Mouse (Mus musculus) forebrain, embryonic 15.5 days (tissue): ENCODE results near the gene Inka2. TPM values are rescaled to one million over a fixed set of nuclear protein-coding genes. Genes with fewer than 3 reads are reported as not detected.

ENCODE experiments used
- ATAC-seq: fragments of 200-750 bp; cut with Nextera tagmentation; replicated peaks from 2 replicates; pipeline ENCODE4 v1.8.0; 2017; ENCODE audit warnings: mild to moderate bottlenecking, moderate TSS enrichment, moderate library complexity
- H3K27ac ChIP-seq: fragments of 300-500 bp; sonication (generic); replicated peaks from 2 replicates; pipeline ENCODE4 v1.5.1; 2015; ENCODE audit warnings: mild to moderate bottlenecking, inconsistent platforms
- H3K27me3 ChIP-seq: fragments of 300-500 bp; sonication (generic); 2 replicates; pipeline ENCODE4 v1.6.1; 2015; ENCODE audit warnings: inconsistent platforms
- H3K36me3 ChIP-seq: fragments of 300-500 bp; sonication (generic); 2 replicates; pipeline ENCODE4 v1.6.1; 2015; ENCODE audit warnings: mild to moderate bottlenecking, inconsistent platforms
- H3K4me1 ChIP-seq: fragments of 300-500 bp; sonication (generic); 2 replicates; pipeline ENCODE4 v1.6.1; 2015; ENCODE audit warnings: inconsistent platforms
- H3K4me2 ChIP-seq: fragments of 300-500 bp; sonication (generic); replicated peaks from 2 replicates; pipeline ENCODE4 v1.6.1; 2015; ENCODE audit warnings: mild to moderate bottlenecking, inconsistent platforms
- H3K4me3 ChIP-seq: fragments of 300-500 bp; sonication (generic); 2 replicates; pipeline ENCODE4 v1.5.1; 2015; ENCODE audit warnings: mild to moderate bottlenecking, inconsistent platforms
- H3K9ac ChIP-seq: fragments of 300-500 bp; sonication (generic); replicated peaks from 2 replicates; pipeline ENCODE4 v1.6.1; 2015; ENCODE audit warnings: mild to moderate bottlenecking, inconsistent platforms
- H3K9me3 ChIP-seq: fragments of 300-500 bp; sonication (generic); 2 replicates; pipeline ENCODE4 v1.6.1; 2016; ENCODE audit warnings: inconsistent platforms
- WGBS: fragments of 180-500 bp; shearing (Covaris S2); methylation state at CpG from one replicate; pipeline ENCODE4 v1.1.7; 2015; ENCODE audit warnings: mixed read lengths; 5-methylcytosine and 5-hydroxymethylcytosine counted together
- polyA plus RNA-seq: library from polyadenylated mRNA; unstranded; fragments of >200 nt; fragmentation: Nextera tagmentation; extraction: Ambion mirVana; gene quantifications from 2 replicates; pipeline ENCODE4 v1.2.1, GENCODE M21; 2015

Inka2 gene
- polyA plus RNA-seq, 1 experiment from 2014 or later, result 3.1 TPM

DNA sequence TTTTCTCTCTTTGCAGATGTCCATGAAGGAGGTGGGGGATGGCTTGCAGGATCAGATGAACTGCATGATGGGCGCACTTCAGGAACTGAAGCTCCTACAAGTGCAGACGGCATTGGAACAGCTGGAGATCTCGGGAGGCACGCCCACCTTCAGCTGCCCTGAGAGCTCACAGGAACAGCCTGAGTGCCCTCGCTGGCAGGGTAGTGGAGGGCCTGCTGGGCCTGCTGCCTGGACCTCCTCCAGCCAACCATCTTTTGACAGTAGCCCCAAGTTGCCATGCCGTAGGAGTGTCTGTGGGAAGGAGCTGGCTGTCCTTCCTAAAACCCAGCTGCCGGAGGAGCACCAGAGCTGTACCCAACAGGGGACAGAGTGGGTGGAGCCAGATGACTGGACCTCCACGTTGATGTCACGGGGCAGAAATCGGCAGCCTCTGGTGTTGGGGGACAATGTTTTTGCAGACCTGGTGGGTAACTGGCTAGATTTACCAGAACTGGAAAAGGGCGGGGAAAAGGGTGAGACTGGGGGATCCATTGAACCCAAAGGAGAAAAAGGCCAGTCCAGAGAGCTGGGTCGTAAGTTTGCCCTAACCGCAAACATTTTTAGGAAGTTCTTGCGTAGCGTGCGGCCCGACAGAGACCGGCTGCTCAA is 12.1 kb downstream of the Inka2 start:
- no peak overlapping the region for H3K9ac ChIP-seq
- WGBS, result 64% methylated on average over 18 of the region's 18 CpGs
- no peak overlapping the region for H3K4me2 ChIP-seq
- H3K4me3 ChIP-seq, result no peak overlapping the region
- H3K36me3 ChIP-seq, result no peaks in the 10 kb centered on the region
- no peak overlapping the region for H3K27ac ChIP-seq
- peaks cover 7% of the 10 kb centered on the region for H3K4me1 ChIP-seq
- no peaks in the 10 kb centered on the region for H3K9me3 ChIP-seq
- no peaks in the 10 kb centered on the region for H3K27me3 ChIP-seq
- ATAC-seq, result no peak

DNA sequence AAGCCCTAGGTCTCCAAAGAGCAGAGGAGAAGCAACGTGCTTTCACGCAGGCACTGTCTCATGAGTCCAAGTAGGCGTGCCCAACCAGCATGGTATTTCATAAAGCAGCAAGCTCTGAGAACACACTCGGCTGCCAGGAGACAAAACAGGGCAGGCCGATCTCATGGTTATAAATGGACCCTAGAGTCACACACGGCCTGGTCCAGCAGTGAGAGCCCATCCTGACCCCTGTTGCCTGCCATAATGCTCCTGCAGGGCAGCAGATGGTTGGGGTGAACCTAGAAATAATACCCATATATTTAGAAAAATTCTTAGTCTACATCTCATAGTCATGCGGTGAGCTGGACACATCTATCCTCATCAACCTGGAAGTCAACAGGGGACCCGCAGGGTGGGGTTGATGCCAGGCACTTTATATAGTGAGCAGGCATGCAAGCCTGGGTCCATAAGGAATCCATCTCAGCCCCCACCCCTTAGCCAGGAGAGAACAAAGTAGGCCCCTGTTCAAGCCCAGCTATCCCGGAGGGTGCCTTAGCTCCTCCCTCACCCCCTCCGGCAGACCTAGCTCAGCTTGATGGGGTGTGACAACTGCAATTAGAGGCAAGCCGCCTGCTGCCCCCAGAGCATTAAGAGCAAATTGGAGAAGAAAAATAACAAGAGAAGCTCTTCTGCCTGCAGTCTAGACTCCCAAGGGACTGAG is 13.6 kb downstream of the Inka2 start:
- Histone ChIP-seq H3K36me3 (no peaks in the 10 kb centered on the region), H3K4me2 (no peak overlapping the region), H3K4me1 (peaks cover 7% of the 10 kb centered on the region), H3K9ac (no peak overlapping the region), H3K27me3 (no peaks in the 10 kb centered on the region), H3K9me3 (no peaks in the 10 kb centered on the region), H3K4me3 (no peak overlapping the region), H3K27ac (no peak overlapping the region)
- WGBS, result 63% methylated on average over 11 of the region's 11 CpGs
- peak; percentile 64 for ATAC-seq

DNA sequence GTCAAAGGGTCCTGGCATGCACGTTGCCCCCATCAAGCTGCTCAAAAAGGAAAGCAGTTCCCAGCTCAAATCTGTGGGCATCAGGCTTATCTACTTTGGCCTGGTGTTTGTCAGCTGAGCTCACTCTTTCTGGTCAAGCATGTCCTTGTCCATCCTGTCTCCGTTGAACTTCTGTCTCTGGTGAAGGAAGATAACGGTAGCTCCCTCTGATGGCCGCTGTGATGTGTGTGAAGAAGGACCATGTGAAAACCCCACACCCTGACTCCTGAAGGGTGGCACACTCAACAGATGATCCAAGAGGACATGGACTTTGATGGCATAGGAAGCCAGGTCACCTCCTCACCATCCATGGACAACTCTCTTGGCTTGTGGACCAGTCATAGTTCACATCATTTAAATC is 14.3 kb downstream of the Inka2 start:
- ATAC-seq, result no peak
- Histone ChIP-seq H3K36me3 (no peaks in the 10 kb centered on the region), H3K9ac (no peak overlapping the region), H3K9me3 (no peaks in the 10 kb centered on the region), H3K4me1 (peaks cover 7% of the 10 kb centered on the region), H3K4me3 (no peak overlapping the region), H3K27me3 (no peaks in the 10 kb centered on the region), H3K27ac (no peak overlapping the region), H3K4me2 (no peak overlapping the region)
- 63% methylated on average over 4 of the region's 4 CpGs for WGBS

DNA sequence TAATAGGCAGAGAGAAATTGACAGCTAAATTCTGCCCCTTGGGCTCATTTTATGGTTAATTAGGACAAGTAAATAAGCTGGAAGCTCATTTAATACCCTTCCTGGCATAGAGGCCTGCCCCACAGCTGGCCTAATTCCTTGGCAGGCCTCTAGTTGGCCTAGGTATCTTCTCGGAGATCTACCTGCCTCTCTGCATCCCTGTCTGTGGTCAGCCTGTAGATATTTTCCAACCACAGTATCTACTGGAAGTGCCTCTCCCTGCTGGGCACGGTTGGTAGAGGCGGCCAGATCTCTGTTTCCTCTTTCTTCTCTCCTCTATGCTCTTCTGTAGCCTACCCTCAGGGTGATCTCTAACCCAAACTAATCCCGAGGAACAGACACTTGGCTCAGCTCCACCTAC is 15.6 kb downstream of the Inka2 start:
- Histone ChIP-seq H3K9ac (no peak overlapping the region), H3K27me3 (no peaks in the 10 kb centered on the region), H3K36me3 (no peaks in the 10 kb centered on the region), H3K4me2 (no peak overlapping the region), H3K27ac (no peak overlapping the region), H3K9me3 (no peaks in the 10 kb centered on the region), H3K4me3 (no peak overlapping the region), H3K4me1 (peaks cover 7% of the 10 kb centered on the region)
- ATAC-seq, result no peak
- 63% methylated on average over 4 of the region's 4 CpGs for WGBS

DNA sequence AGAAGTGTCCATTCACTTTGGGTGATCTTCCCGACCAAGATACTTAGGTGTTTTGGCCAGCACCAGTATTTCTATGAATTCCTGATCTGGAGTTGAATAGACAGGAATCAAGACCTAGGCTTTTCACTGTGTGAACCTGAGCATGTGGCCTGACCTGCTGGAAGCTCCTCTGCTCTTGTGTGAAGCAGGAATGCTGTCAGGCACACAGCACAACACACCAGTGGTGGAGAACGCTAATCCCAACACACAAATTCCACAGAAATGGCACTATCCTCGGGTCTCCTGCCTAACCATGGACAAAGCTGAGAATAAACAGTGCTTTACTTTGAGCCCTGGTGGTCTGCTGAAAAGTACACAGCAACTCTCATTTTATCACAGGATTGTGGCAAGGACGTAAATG is 16.1 kb downstream of the Inka2 start:
- Histone ChIP-seq H3K9me3 (no peaks in the 10 kb centered on the region), H3K4me2 (no peak overlapping the region), H3K27me3 (no peaks in the 10 kb centered on the region), H3K4me1 (peaks cover 7% of the 10 kb centered on the region), H3K27ac (no peak overlapping the region), H3K9ac (no peak overlapping the region), H3K4me3 (no peak overlapping the region), H3K36me3 (no peaks in the 10 kb centered on the region)
- 79% methylated on average over 4 of the region's 4 CpGs for WGBS
- ATAC-seq, result no peak

DNA sequence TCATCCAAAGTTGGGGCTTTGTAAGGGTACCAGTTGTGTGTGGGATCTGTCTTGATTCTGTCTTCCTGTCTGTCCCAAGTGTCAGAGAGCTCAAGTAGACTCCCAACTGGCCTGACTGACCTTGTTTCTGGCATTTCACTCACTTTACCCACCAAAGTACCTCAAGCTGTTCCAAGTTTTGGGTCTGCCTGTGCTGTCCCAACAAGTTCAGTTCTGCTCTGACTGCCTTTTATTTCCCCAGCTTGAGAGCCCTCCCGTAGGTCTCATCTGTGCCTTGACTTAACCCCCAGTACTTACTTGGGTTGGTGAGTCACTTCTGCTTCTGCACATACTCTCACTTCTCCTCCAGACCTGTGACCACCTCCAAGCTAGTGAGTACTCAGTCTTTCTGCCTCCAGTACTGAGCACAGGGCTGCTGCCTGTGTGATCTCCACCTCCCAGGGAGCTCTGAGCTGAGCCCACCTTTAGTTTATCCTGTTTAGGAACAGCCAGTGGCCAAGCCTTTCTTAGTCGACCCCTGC is 17.3 kb downstream of the Inka2 start:
- H3K36me3 ChIP-seq, result no peaks in the 10 kb centered on the region
- WGBS, result 73% methylated on average over 2 of the region's 2 CpGs
- no peak for ATAC-seq
- no peak overlapping the region for H3K4me3 ChIP-seq
- H3K9me3 ChIP-seq, result no peaks in the 10 kb centered on the region
- H3K9ac ChIP-seq, result no peak overlapping the region
- H3K4me1 ChIP-seq, result peaks cover 7% of the 10 kb centered on the region
- H3K27me3 ChIP-seq, result no peaks in the 10 kb centered on the region
- no peak overlapping the region for H3K27ac ChIP-seq
- H3K4me2 ChIP-seq, result no peak overlapping the region

DNA sequence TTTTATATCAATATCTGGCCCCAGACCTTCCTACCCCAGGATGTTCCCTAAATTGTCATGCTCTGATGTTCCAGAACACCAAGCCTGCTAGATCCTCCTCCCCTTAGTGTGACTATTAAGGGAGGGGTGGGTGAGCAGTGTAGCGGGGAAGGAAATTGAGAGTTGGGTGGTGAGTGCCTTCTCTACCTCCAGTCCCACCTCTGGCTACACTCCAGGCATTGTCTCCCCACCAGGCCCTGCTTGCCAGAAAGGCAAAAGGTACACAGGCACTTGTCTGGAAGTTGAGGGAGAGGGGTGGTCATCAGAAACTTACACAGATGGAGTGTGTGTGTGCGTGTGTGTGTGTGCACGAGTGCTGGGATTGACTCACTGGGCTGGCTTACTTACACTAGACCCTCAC is 18.1 kb downstream of the Inka2 start:
- Histone ChIP-seq H3K9me3 (no peaks in the 10 kb centered on the region), H3K4me2 (no peak overlapping the region), H3K9ac (no peak overlapping the region), H3K36me3 (no peaks in the 10 kb centered on the region), H3K4me3 (no peak overlapping the region), H3K27ac (no peak overlapping the region), H3K27me3 (no peaks in the 10 kb centered on the region), H3K4me1 (peaks cover 7% of the 10 kb centered on the region)
- no peak for ATAC-seq
- WGBS, result 98% methylated on average over 3 of the region's 3 CpGs

DNA sequence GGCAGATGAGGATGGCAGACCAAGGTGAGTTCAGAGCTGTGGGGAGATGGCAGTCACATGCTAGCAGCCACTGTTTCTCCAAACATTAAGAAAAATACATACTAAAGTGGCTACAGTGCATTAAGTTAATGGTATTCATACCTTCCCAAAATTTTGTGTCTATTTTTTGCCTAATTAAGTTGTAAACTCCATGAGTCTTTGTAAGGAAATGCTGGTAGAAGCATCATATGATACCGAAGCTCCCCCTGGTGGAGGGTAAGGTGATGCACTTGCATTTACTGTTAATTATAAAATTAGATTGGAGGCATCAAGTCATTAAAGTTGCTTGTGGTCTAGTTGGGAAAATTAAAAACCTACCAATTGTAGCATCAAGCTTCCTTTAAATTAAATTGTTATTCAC is 21.6 kb downstream of the Inka2 start:
- no peak overlapping the region for H3K4me3 ChIP-seq
- no peak overlapping the region for H3K9ac ChIP-seq
- no peaks in the 10 kb centered on the region for H3K4me1 ChIP-seq
- WGBS, result 0% methylated on average over 1 of the region's 1 CpGs
- no peak for ATAC-seq
- H3K4me2 ChIP-seq, result no peak overlapping the region
- peaks cover 8% of the 10 kb centered on the region for H3K36me3 ChIP-seq
- H3K27ac ChIP-seq, result no peak overlapping the region
- no peaks in the 10 kb centered on the region for H3K9me3 ChIP-seq
- H3K27me3 ChIP-seq, result no peaks in the 10 kb centered on the region

DNA sequence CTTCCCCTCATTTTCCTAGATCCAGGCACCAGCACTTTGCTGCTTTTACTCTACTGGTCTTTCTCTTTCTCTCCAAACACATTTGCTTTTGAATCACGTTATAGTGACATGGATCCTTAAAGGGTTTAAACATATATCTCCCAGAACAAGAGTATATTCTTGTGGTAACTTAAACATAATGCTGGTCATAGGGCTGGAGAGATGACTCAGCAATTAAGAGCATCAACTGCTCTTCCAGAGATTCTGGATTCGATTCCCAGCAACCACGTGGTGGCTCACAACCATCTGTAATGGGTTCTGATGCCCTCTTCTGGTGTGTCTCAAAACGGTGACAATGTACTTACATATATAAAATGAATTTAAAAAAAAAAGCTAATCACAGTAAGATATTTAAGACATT is 28.0 kb downstream of the Inka2 start:
- H3K9me3 ChIP-seq, result no peaks in the 10 kb centered on the region
- no peak overlapping the region for H3K4me3 ChIP-seq
- no peak overlapping the region for H3K9ac ChIP-seq
- no peak overlapping the region for H3K27ac ChIP-seq
- no peaks in the 10 kb centered on the region for H3K4me1 ChIP-seq
- H3K4me2 ChIP-seq, result no peak overlapping the region
- 93% methylated on average over 4 of the region's 4 CpGs for WGBS
- H3K36me3 ChIP-seq, result peaks cover 24% of the 10 kb centered on the region
- no peaks in the 10 kb centered on the region for H3K27me3 ChIP-seq
- ATAC-seq, result no peak

DNA sequence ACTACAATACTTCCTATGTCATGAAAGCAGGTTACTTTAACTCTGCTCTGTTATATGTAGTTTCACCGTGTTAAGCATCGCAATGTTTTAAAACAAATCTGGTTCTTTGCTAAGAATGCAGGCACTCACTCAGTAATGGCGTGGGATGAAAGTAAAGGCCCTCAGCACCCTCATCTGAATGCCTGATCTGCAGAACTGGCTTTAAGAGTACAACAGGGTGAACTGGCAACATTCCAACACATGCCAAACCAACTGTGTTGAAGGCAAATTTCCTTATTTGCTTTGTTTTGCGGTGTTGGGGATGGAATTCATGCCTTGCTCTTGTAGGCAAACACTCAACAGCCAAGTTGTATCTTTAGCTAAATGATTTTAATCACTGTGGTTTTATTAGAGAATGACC is 29.1 kb downstream of the Inka2 start:
- Histone ChIP-seq H3K9ac (no peak overlapping the region), H3K4me3 (no peak overlapping the region), H3K4me1 (no peaks in the 10 kb centered on the region), H3K27me3 (no peaks in the 10 kb centered on the region), H3K27ac (no peak overlapping the region), H3K9me3 (no peaks in the 10 kb centered on the region), H3K4me2 (no peak overlapping the region), H3K36me3 (peaks cover 24% of the 10 kb centered on the region)
- 82% methylated on average over 4 of the region's 4 CpGs for WGBS
- ATAC-seq, result no peak

DNA sequence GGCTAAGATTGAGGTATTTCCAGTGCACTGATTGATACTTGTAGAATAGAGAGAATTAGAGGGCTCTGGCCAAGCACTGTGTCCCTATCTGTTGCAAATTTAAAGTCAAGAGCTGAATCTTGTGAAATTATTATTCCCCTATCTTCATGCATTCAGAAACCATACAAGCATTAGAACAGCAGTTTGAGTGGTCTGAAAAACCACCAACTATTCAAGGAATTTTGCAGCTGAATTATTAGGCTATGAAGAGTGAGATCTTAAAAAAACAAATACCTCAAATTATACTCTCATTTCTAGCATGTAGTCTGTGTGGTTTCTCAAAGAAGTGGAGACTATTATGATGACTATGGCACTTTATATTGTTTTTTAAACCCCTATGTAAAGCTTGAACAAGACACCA is 30.9 kb downstream of the Inka2 start:
- Histone ChIP-seq H3K9ac (no peak overlapping the region), H3K9me3 (no peaks in the 10 kb centered on the region), H3K4me3 (no peak overlapping the region), H3K27me3 (no peaks in the 10 kb centered on the region), H3K4me2 (no peak overlapping the region), H3K27ac (no peak overlapping the region), H3K36me3 (peaks cover 27% of the 10 kb centered on the region), H3K4me1 (no peaks in the 10 kb centered on the region)
- ATAC-seq, result no peak

DNA sequence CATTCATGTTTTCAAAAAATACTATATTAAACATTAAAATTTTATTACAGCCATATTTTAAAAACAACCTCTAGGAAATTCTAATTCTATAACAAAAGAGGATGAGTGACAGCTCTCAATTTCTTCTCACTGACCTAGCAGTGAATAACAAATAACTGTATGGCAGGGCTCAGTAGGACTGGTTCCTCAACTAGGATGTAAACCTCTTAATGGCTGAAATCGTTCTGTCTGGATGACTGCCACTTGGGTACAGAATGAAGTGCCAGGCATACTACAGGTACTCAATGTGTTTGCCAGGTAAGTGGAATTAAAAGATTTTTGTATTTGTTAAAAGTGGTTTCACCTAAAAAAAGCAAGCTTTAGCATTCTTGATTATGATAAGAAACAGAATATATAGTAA is 31.7 kb downstream of the Inka2 start:
- no peak for ATAC-seq
- Histone ChIP-seq H3K4me2 (no peak overlapping the region), H3K4me1 (no peaks in the 10 kb centered on the region), H3K27me3 (no peaks in the 10 kb centered on the region), H3K36me3 (peaks cover 19% of the 10 kb centered on the region), H3K9me3 (no peaks in the 10 kb centered on the region), H3K9ac (no peak overlapping the region), H3K4me3 (no peak overlapping the region), H3K27ac (no peak overlapping the region)
- 86% methylated on average over 1 of the region's 1 CpGs for WGBS

DNA sequence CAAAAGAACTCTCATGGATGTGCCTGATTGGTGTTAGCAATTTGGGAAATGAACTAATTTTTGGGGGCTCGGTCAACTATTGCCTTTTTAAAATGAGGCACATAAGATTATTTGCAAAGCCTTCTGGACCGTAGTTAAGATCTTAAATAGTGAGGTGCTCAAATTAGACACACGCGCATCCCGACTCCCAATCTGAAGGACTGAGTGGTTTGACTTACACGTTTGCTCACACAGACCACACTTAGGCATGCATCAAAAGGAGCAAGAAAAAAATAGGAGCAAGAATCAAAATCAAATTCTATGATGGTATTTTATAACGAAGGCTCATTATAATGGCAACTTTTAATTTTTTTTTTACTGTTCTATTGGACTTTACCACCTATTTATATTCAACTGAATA is 32.7 kb downstream of the Inka2 start:
- no peak overlapping the region for H3K27ac ChIP-seq
- peaks cover 19% of the 10 kb centered on the region for H3K36me3 ChIP-seq
- 90% methylated on average over 7 of the region's 7 CpGs for WGBS
- ATAC-seq, result no peak
- H3K4me2 ChIP-seq, result no peak overlapping the region
- no peaks in the 10 kb centered on the region for H3K27me3 ChIP-seq
- H3K4me3 ChIP-seq, result no peak overlapping the region
- no peaks in the 10 kb centered on the region for H3K9me3 ChIP-seq
- no peak overlapping the region for H3K9ac ChIP-seq
- H3K4me1 ChIP-seq, result no peaks in the 10 kb centered on the region
